Mouse (Mus musculus) bone marrow macrophage, adult 2 months (primary cell): Measurements from ENCODE around the gene Fgd2. TPM values are rescaled to one million over a fixed set of nuclear protein-coding genes. Genes with fewer than 3 reads are reported as not detected.
"Not testable (repeated sequence)": the region's sequence is repeated elsewhere in the genome, so short reads cannot be mapped to it uniquely, and the experiment has no call there.

Experiments
- H3K27ac ChIP-seq: 2 replicates; pipeline ENCODE4 v1.5.1; 2012; ENCODE audit warnings: low read depth, low read length; ENCODE audit not compliant: insufficient read depth
- H3K4me1 ChIP-seq: 2 replicates; pipeline ENCODE4 v1.6.1; 2012; ENCODE audit warnings: low read length; ENCODE audit not compliant: control insufficient read depth, insufficient read depth
- H3K4me3 ChIP-seq: 2 replicates; pipeline ENCODE4 v1.5.1; 2012; ENCODE audit warnings: mild to moderate bottlenecking, low read length, moderate library complexity; ENCODE audit not compliant: insufficient read depth
- CTCF ChIP-seq: IDR thresholded peaks from 2 replicates; pipeline ENCODE4 v1.5.1; 2012; ENCODE audit warnings: low read depth, mild to moderate bottlenecking, low read length, moderate library complexity
- POLR2A ChIP-seq: IDR thresholded peaks from 2 replicates; pipeline ENCODE4 v1.6.1; 2012; ENCODE audit warnings: mild to moderate bottlenecking, low read depth, low read length, borderline replicate concordance
- polyA plus RNA-seq: library from polyadenylated mRNA; stranded (reverse); fragments of >200 nt; gene quantifications from 2 replicates; pipeline ENCODE4 v1.2.4, GENCODE M21; 2012; ENCODE audit not compliant: missing spikeins, insufficient read depth, insufficient read length

Gene Fgd2
- polyA plus RNA-seq, 1 experiment, result 136 TPM

DNA sequence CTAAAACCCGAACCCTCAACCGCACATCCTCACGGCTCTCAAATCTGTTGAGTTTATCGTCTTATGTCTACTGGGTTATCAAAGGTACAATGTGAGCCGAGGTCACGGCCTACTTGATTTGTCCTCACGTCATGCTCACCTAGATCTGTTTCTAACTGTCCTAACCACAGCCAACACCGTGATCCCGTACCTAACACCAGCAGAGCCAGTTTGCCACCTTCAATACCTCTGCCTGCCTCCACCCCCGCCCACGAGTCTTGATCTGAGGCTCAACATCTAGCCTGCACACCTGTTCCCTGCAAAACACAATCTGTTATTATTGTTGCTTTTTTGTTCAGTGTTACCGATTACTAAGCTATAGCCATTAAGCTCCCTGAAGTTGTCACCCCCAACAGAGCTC is 15.4 kb upstream of the Fgd2 start:
- TF ChIP-seq CTCF (no peak), POLR2A (no peak)
- Histone ChIP-seq H3K4me3 (no peak overlapping the region), H3K27ac (no peak overlapping the region), H3K4me1 (peaks cover 21% of the 10 kb centered on the region)

DNA sequence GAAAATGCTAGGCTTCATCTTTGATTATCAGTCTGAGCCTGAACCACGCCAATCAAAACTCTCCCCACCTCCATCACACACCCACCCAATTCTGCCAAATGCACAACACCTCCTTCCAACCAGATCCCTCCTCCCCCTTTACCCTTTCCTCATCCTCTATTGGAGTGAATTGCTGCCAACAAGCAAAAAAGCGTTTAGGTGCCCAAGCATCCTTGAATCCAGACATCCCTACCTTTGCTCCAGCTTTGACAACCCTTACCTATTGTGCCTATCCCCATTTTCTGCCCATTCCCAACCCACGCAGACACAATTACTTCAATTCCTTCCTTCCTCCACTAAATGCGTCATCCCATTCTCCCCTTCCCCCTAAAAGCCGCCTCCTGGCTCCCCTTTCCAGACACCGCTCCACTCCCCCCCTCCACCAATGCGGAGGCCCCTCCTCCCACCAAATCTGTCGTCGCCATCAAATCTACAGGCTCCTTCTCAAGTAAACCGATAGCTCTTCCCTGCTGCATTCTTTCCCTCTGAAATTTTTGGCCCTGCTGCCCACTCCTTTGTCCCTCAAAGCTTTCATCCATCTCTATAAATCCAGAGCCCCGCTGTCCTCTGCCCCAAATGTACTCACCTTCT is 14.1 kb upstream of the Fgd2 start:
- TF ChIP-seq POLR2A (no peak), CTCF (no peak)
- no peak overlapping the region for H3K27ac ChIP-seq
- peak overlapping the region; percentile 100 for H3K4me3 ChIP-seq
- peaks cover 21% of the 10 kb centered on the region for H3K4me1 ChIP-seq

DNA sequence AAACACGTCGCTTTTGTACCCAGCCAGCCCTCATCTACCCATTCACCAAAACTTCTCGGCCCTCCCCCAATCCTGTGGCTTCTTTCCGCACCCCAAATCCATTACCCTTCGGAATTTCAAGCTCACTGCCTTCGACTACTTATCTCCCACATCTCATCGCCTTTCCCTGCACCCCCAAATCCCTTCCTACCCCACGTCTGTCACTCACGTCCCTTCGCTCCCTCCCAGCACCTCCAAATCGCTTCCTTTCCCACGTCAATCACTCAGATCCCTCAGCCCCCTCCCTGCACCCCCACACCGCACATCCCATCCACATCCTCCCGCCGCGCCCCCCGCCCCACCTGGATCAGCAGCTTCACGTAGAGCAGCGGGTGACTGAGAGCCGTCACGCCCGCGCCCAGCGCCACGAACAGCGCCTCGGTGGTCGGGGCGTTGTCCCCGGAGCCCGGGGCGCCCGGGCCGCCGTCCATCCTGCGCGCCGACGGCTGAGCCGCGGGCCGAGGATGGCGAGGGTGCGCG is 13.5 kb upstream of the Fgd2 start:
- Histone ChIP-seq H3K4me3 (peak overlapping the region; percentile 100), H3K27ac (no peak overlapping the region), H3K4me1 (peaks cover 17% of the 10 kb centered on the region)
- TF ChIP-seq POLR2A, result no peak

DNA sequence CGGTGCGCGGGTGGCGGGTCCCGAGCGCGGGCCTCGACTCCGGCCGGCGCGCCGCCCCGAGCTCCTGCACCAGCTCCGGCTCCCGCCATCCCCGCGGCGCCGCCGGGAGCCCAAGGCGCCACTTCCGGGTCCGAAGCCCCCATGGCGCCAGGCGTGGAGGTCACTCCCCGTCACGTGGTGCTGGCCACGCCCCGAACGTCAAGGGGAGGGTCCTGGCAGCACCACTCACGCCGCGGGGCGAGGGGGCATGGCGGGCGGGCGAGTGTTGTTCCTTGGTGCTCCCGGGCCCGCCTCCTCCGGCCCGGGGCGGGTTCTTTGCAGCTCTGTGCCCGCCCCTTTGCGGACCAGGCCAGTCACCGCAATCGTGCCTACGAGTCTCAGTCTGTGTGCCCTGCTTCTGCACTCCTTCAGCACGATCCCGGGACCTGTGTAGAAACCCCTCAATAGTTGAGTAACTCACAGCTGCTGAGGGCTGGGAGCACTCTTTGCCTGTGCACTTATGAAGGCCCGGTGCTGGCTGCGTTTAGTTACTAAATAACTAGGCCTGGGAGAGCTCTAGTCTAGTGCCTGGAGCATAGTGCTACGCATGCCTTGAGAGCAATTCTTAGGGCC is 13.0 kb upstream of the Fgd2 start, which contains the start of gene Mtch1:
Gene Mtch1 (minus strand): TSS at position 290 of the 612 bp plus-strand sequence.
- TF ChIP-seq CTCF, result no peak
- no peak for TF ChIP-seq POLR2A
- peaks cover 13% of the 10 kb centered on the region for H3K4me1 ChIP-seq
- peak within 1 kb of the TSS; percentile 100 for H3K4me3 ChIP-seq
- peak within 1 kb of the TSS; percentile 37; the same call in 1 of the 2 replicates for H3K27ac ChIP-seq

DNA sequence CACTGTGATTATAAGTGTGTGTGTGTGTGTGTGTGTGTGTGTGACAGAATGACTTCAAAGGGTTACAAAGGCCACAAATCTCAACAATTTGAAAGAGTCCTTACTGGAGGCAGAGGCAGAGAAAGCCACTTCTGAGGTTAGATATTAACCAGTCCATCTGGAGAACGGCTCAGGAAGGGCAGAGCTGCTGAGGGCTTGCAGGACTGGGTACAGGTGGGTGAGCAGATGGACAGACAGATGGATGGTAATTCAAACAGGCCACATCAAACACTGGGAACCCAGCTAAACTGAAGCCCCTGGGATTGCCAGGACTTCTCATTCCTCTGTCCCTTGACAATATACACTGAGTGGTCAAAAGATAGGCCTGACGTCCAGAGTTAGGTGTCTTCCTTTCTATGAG is 11.7 kb upstream of the Fgd2 start:
- no peak overlapping the region for H3K4me3 ChIP-seq
- H3K27ac ChIP-seq, result no peak overlapping the region
- H3K4me1 ChIP-seq, result peaks cover 13% of the 10 kb centered on the region
- no peak for TF ChIP-seq CTCF
- TF ChIP-seq POLR2A, result no peak

DNA sequence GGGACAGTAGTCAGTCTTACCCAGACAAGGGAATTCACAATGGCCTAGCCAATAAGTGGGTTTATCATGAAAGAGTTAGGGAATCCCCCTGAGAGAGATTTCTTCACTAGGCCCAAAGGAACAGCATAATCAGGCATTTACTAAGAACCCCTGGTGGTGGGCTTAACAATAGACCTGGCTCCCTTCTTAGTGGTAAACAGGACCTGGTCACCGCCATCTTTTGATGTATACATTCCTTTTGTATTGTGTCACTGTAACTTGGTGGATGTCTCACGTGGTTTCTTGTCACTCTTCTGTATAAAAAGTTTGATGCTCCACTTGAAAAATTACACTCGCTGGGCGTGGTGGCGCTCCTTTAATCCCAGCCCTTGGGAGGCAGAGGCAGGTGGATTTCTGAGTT is 9.7 kb upstream of the Fgd2 start:
- not testable (repeated sequence) for H3K27ac ChIP-seq, H3K4me1 ChIP-seq, H3K4me3 ChIP-seq

DNA sequence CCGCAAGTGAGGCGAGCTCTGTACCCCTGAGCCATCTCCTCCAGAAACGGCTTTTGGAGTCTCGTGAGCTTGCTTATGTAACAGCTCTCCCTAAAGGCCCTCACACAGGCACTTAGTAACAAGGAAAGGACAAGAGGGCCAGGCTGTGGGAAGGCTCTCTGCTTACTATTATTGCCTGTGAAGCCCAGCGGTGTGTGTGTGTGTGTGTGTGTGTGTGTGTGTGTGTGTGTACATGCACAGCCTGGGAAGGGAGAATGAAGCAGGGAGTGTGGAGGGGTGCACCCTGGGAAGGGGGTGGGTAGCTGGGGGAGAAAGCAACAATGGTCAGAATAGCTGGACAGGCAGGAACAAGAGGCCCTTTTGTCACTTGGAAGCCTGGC is 5.3 kb upstream of the Fgd2 start:
- TF ChIP-seq CTCF (no peak), POLR2A (no peak)
- Histone ChIP-seq H3K4me1 (peaks cover 4% of the 10 kb centered on the region), H3K27ac (no peak overlapping the region), H3K4me3 (no peak overlapping the region)

DNA sequence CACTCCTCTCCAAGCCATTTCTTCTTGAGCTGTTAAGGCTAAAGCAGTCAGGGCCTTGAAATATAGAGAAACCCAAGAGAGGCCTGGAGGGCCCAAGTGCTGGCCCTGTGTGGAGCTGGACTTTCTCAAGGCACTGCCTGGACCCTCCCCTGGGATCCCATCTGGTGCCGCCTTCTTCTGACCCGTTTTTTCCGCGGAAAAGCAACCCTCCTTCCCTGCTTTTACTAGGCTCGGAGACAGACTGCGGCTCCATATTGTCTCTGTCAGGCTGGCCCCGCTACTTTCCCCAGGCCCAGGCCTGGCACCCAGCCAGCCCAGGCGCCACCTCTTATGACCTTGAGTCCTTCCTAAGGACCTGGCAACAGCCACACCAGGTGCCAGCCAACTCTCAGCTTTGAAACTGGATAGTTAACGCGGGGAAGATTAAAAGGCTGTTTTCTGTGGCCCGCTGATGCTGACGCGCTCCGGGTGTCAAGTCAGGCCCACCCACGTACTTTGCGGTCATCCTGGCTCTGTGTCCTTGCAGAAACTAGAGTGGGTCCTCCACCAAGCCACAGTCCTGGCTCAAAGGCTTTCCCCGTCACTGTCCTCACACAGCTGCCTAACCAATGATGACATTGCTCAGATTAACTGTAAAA is 4.8 kb upstream of the Fgd2 start:
- TF ChIP-seq POLR2A (no peak), CTCF (no peak)
- Histone ChIP-seq H3K4me3 (no peak overlapping the region), H3K27ac (no peak overlapping the region), H3K4me1 (peaks cover 5% of the 10 kb centered on the region)

DNA sequence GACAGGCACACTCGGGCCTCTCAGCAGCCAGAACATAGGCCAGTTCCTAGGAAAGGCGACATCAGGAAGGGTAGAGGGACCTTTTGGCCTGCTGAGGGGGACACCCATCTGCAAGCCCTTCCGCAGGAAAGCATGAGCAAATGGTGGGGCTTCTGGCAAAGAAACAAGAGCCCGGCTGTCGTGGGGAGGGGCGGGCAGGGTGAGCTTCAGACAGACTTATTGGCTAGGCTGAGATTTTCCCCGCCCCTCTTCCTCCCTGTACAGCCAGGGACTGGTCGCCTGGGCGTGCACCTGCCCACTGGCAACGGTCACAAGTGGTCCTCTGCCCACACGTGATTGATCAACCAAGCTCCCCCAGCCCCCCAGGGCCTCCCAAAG is 4.2 kb upstream of the Fgd2 start:
- TF ChIP-seq CTCF, result no peak
- no peak for TF ChIP-seq POLR2A
- peaks cover 5% of the 10 kb centered on the region for H3K4me1 ChIP-seq
- H3K27ac ChIP-seq, result no peak overlapping the region
- H3K4me3 ChIP-seq, result no peak overlapping the region

DNA sequence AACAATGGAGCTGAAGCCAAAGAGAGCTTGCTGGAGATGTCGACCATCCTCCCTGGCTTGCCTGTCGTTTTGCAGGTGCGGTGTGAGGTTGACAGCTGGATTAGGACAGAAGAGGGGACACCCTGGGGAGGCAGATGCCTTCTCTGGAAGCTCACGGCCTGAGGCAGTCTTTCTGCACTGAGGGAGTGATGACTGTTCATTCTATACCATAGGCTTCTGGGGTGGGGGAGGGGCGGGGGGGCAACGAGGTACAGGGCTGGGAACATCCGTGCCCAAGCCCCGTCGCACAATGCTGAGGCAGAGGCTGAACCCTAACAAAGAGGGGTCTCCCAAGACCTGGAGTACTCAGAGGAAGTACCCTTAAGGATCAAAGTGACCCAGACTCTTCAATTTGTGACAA is 3.8 kb upstream of the Fgd2 start:
- Histone ChIP-seq H3K27ac (no peak overlapping the region), H3K4me3 (no peak overlapping the region), H3K4me1 (peaks cover 5% of the 10 kb centered on the region)
- TF ChIP-seq CTCF (no peak), POLR2A (no peak)
